Mouse (Mus musculus): ENCODE results near the gene Speer4e.
"Not testable (repeated sequence)": the region's sequence is repeated elsewhere in the genome, so short reads cannot be mapped to it uniquely, and the experiment has no call there.

DNA sequence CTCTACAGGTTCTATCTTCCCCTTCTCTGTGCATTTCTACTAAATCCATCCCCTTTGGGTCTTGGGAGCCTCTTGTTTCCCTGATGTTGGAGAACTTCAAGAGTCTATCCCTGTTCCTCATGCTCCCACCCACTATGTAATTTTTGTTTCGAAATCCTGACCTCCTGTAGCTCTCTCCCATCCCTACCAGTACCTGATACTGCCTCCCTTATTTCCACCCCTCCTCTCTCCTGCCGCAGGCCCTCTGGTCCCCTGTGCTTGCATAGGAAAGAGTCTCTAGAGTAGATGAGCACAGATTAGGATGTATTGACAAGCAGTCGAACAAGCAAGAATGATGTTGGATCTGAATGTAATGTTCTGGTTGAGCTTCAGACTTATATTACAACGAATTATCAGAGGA lies 7.3 kb upstream of the Speer4e start:
- not testable (repeated sequence) for TF ChIP-seq CTCF, POLR2A (IDR thresholded peaks at IDR 0.05; ENCODE audit: insufficient read depth, low read depth, low read length)
